Mouse (Mus musculus) lung, adult 2 months (tissue): ENCODE data around the gene Tnk1.

Experiments used
- CTCF ChIP-seq: fragments of 200-500 bp; IDR thresholded peaks from 2 replicates; pipeline ENCODE4 v1.5.1; 2011; ENCODE audit warnings: mild to moderate bottlenecking, low read length, control low read depth; ENCODE audit not compliant: insufficient read depth
- POLR2A ChIP-seq: fragments of 200-500 bp; IDR thresholded peaks from 2 replicates; pipeline ENCODE4 v1.6.1; 2011; ENCODE audit warnings: low read depth, mild to moderate bottlenecking, control low read depth, low read length, borderline replicate concordance; ENCODE audit errors: extremely low read depth

DNA sequence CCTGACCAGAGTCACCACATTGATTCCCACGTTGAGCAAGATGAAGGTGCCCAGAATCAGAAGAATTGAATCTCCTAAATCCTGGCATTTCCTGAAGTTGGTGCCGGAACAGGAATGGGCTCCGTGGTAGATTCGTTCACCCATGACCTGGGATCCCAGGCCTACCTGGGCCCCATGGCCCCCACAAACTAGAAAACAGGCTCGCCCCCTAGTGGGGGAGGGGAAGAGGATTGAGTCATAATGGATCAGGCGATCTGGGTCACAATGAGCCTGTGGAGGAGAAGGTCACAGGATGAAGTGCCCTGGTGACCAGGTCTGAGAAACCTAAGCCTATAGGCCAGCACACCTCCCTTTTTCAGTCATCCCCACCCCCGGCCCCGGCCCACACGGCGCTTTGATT, 43.4 kb downstream of the Tnk1 start, which contains the start of gene Gm39566:
- TF ChIP-seq POLR2A, result no peak
- TF ChIP-seq CTCF, result no peak
